Mouse (Mus musculus): ENCODE results near the gene Osbp. TPM values are rescaled to one million over a fixed set of nuclear protein-coding genes. Genes with fewer than 3 reads are reported as not detected.

Gene Osbp
- total and polyA plus RNA-seq, 2 experiments from 2014 or later, result 5.1 to 43.2 TPM

GRCm38 (mm10) chr19:11992034-11992433, 26.3 kb downstream of the Osbp start:
- H3K9ac ChIP-seq (replicated peaks; ENCODE audit: low read depth, low read length), result no peak overlapping the region
- H3K36me3 ChIP-seq (replicated peaks; ENCODE audit: control insufficient read depth, insufficient read depth, low read length), result peaks cover 75% of the 10 kb centered on the region
- DNase-seq (ENCODE audit: low spot score), result no peak
- WGBS, result 85% methylated on average over 9 of the region's 9 CpGs
- no peak for ATAC-seq (ENCODE audit: insufficient read depth, low read depth)
- H3K27me3 ChIP-seq (ENCODE audit: control insufficient read depth, insufficient read depth, low read length), result no peaks in the 10 kb centered on the region
- no peak overlapping the region for H3K4me2 ChIP-seq (ENCODE audit: low read depth, low read length)
- no peaks in the 10 kb centered on the region for H3K9me3 ChIP-seq (replicated peaks; ENCODE audit: control insufficient read depth, low read length)
- H3K27ac ChIP-seq (ENCODE audit: low read depth), result no peak overlapping the region
- no peak for TF ChIP-seq CTCF (IDR thresholded peaks at IDR 0.05; ENCODE audit: low read depth)
- no peak for TF ChIP-seq EP300 (IDR thresholded peaks at IDR 0.05; ENCODE audit: low read depth)
- H3K4me1 ChIP-seq (ENCODE audit: control insufficient read depth, insufficient read depth), result no peaks in the 10 kb centered on the region
- no peak overlapping the region for H3K4me3 ChIP-seq (ENCODE audit: low read depth, low read length)

- no peak for TF ChIP-seq CTCF (IDR thresholded peaks at IDR 0.05; ENCODE audit: low read depth)
- TF ChIP-seq EP300 (IDR thresholded peaks at IDR 0.05; ENCODE audit: low read depth), result no peak
- ATAC-seq (ENCODE audit: insufficient read depth, low read depth), result no peak
These were observed 26.8 kb downstream of the Osbp start for GRCm38 (mm10) chr19:11992441-11993029.

DNA sequence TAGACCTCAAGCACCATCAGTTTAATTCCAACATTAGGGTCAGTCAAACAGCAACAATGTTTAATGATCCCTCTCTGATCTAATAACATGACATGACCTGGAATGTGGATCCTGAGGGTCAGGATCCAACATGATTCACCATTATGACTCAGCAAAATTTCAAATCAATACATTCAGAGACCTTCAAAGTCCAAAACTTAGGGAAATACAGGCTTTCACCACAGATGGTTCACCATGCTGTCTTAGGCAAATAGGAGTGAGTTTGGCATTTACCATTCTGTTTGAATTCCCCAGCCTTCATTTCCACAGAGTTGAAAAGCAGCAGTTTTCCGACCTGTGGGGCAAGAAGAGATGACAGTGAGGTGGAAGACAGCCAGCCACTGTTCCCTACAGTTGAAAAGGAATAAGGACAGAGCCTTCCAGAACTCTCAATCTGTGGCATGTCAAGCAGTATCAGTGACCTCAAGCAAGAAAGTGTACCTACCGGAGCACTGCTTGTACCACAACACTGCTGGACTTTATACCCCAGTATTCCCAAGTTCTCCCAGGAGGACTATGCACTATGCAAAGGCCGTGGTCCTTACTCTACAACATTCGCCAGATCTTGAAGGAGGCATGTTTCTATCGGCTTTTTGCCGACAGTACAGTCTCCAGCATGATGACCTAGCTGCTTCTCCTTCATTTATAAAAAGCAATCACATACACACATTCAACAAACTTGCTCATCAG, 29.1 kb downstream of the Osbp start:
- ATAC-seq (ENCODE audit: insufficient read depth, low read depth), result no peak
- Histone ChIP-seq H3K27ac (ENCODE audit: low read depth) (peak overlapping the region; percentile 2; the same call in 1 of the 2 replicates), H3K36me3 (replicated peaks; ENCODE audit: control insufficient read depth, insufficient read depth, low read length) (peaks cover 51% of the 10 kb centered on the region), H3K4me2 (ENCODE audit: low read depth, low read length) (no peak overlapping the region), H3K27me3 (ENCODE audit: control insufficient read depth, insufficient read depth, low read length) (no peaks in the 10 kb centered on the region), H3K4me1 (ENCODE audit: control insufficient read depth, insufficient read depth) (no peaks in the 10 kb centered on the region; the same call in 1 of the 2 replicates), H3K9ac (replicated peaks; ENCODE audit: low read depth, low read length) (no peak overlapping the region), H3K9me3 (replicated peaks; ENCODE audit: control insufficient read depth, low read length) (no peaks in the 10 kb centered on the region), H3K4me3 (ENCODE audit: low read depth, low read length) (no peak overlapping the region)
- 79% methylated on average over 6 of the region's 6 CpGs for WGBS
- no peak for DNase-seq (ENCODE audit: low spot score)
- no peak for TF ChIP-seq CTCF (IDR thresholded peaks at IDR 0.05; ENCODE audit: low read depth)
- no peak for TF ChIP-seq EP300 (IDR thresholded peaks at IDR 0.05; ENCODE audit: low read depth)

More at GRCm38 (mm10) chr19:11992441-11993029, 26.8 kb downstream of the Osbp start:
- Histone ChIP-seq H3K27me3 (ENCODE audit: control insufficient read depth, insufficient read depth, low read length) (no peaks in the 10 kb centered on the region), H3K27ac (ENCODE audit: low read depth) (no peak overlapping the region), H3K4me2 (ENCODE audit: low read depth, low read length) (no peak overlapping the region), H3K36me3 (replicated peaks; ENCODE audit: control insufficient read depth, insufficient read depth, low read length) (peaks cover 71% of the 10 kb centered on the region), H3K9ac (replicated peaks; ENCODE audit: low read depth, low read length) (no peak overlapping the region), H3K9me3 (replicated peaks; ENCODE audit: control insufficient read depth, low read length) (no peaks in the 10 kb centered on the region), H3K4me1 (ENCODE audit: control insufficient read depth, insufficient read depth) (no peaks in the 10 kb centered on the region), H3K4me3 (ENCODE audit: low read depth, low read length) (no peak overlapping the region)
- WGBS, result 76% methylated on average over 10 of the region's 10 CpGs
- no peak for DNase-seq (ENCODE audit: low spot score)

- ATAC-seq (ENCODE audit: insufficient read depth, low read depth) (no peak), DNase-seq (ENCODE audit: low spot score) (no peak)
- no peak overlapping the region for H3K9ac ChIP-seq (replicated peaks; ENCODE audit: low read depth, low read length)
- H3K4me3 ChIP-seq (ENCODE audit: low read depth, low read length), result no peak overlapping the region
- H3K27me3 ChIP-seq (ENCODE audit: control insufficient read depth, insufficient read depth, low read length), result no peaks in the 10 kb centered on the region
- no peaks in the 10 kb centered on the region; the same call in 1 of the 2 replicates for H3K4me1 ChIP-seq (ENCODE audit: control insufficient read depth, insufficient read depth)
- H3K4me2 ChIP-seq (ENCODE audit: low read depth, low read length), result no peak overlapping the region
- TF ChIP-seq EP300 (IDR thresholded peaks at IDR 0.05; ENCODE audit: low read depth) (no peak), CTCF (IDR thresholded peaks at IDR 0.05; ENCODE audit: low read depth) (no peak)
- 53% methylated on average over 2 of the region's 2 CpGs for WGBS
- no peaks in the 10 kb centered on the region for H3K9me3 ChIP-seq (replicated peaks; ENCODE audit: control insufficient read depth, low read length)
- peak overlapping the region; percentile 23; the same call in 1 of the 2 replicates for H3K27ac ChIP-seq (ENCODE audit: low read depth)
- H3K36me3 ChIP-seq (replicated peaks; ENCODE audit: control insufficient read depth, insufficient read depth, low read length), result peaks cover 42% of the 10 kb centered on the region
These were observed 30.1 kb downstream of the Osbp start for GRCm38 (mm10) chr19:11995722-11996448.

GRCm38 (mm10) chr19:12001686-12002085, 35.9 kb downstream of the Osbp start:
- Histone ChIP-seq H3K36me3 (replicated peaks; ENCODE audit: control insufficient read depth, insufficient read depth, low read length) (no peaks in the 10 kb centered on the region), H3K4me3 (ENCODE audit: low read depth, low read length) (no peak overlapping the region), H3K9ac (replicated peaks; ENCODE audit: low read depth, low read length) (no peak overlapping the region), H3K27ac (ENCODE audit: low read depth) (no peak overlapping the region), H3K4me2 (ENCODE audit: low read depth, low read length) (no peak overlapping the region), H3K9me3 (replicated peaks; ENCODE audit: control insufficient read depth, low read length) (no peaks in the 10 kb centered on the region), H3K27me3 (ENCODE audit: control insufficient read depth, insufficient read depth, low read length) (no peaks in the 10 kb centered on the region), H3K4me1 (ENCODE audit: control insufficient read depth, insufficient read depth) (peaks cover 11% of the 10 kb centered on the region)
- no peak for TF ChIP-seq CTCF (IDR thresholded peaks at IDR 0.05; ENCODE audit: low read depth)
- no peak for TF ChIP-seq EP300 (IDR thresholded peaks at IDR 0.05; ENCODE audit: low read depth)
- ATAC-seq (ENCODE audit: insufficient read depth, low read depth), result no peak
- WGBS, result 42% methylated on average over 3 of the region's 3 CpGs
- no peak for DNase-seq (ENCODE audit: low spot score)
